Mouse (Mus musculus): ENCODE results near the gene 1110059E24Rik.
A peak's percentile ranks its signal among the peaks of the same experiment; 100 is the strongest.
"Not testable (repeated sequence)": the region's sequence is repeated elsewhere in the genome, so short reads cannot be mapped to it uniquely, and the experiment has no call there.

1110059E24Rik gene

DNA sequence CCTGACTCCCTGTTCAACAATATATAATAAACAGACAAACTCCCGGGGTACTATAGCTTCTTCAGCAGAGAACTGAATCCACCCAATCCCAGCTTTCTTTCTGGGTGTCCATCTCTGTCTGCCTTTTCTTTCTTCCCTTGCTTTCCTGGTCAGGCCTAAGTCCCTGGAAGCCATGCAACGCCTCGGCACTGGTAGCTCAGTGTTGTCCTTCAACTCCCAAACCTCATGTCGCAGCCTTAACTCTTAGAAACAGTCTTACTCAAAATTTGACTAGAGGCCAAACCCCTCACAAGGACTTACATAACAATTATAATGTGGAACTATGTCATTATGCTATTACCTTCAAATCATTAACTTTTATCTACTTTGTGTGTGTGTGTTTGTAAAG, 28.6 kb downstream of the 1110059E24Rik start:
- no peak for DNase-seq

GRCm38 (mm10) chr19:21623410-21624147, 29.2 kb downstream of the 1110059E24Rik start:
- DNase-seq, result peak in 1 of 2 experiments; percentile 49

GRCm38 (mm10) chr19:21615801-21616200, 37.0 kb downstream of the 1110059E24Rik start:
- DNase-seq, result no peak

GRCm38 (mm10) chr19:21611725-21612575, 40.8 kb downstream of the 1110059E24Rik start:
- DNase-seq, result no peak

DNA sequence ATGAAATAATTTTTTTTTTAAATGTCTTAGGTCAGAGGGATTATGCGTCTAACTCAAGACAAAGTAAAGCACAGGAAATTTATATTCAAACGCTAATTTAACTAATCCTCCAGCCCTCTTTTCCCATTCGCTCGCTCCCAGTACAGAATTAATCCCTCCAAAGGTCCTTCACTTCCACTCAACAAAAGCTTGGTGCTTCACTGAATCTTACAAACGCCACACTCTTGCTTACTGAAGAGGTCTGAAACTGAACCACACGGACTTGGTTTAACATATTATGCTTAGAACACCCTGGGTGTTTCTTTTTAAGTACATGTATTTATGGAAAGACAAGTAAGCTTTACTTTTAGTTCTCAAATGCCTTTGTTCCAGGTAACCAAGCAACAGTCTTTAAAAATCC, 41.5 kb downstream of the 1110059E24Rik start:
- DNase-seq, result no peak

- no peak for DNase-seq
These were observed 42.5 kb downstream of the 1110059E24Rik start for GRCm38 (mm10) chr19:21610240-21610639.

DNA sequence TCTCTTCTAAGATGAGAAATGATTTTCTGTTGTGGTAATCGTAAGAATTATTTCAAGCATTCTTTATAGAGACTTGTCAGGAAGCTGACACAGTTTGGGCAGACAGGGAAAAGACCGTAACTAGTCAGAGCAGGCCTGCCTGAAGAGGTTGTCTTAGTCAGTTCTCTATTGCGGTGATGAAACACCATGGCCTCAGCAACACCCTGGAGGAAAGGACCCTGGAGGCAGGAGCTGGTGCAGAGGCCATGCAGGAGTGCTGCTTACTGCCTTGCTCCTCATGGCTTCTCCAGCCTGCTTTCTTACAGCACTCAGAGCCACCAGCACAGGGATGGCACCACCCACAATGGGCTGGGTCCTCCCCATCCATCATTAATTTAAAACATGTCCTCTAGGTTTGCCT, 47.5 kb downstream of the 1110059E24Rik start:
- no peak for DNase-seq

DNA sequence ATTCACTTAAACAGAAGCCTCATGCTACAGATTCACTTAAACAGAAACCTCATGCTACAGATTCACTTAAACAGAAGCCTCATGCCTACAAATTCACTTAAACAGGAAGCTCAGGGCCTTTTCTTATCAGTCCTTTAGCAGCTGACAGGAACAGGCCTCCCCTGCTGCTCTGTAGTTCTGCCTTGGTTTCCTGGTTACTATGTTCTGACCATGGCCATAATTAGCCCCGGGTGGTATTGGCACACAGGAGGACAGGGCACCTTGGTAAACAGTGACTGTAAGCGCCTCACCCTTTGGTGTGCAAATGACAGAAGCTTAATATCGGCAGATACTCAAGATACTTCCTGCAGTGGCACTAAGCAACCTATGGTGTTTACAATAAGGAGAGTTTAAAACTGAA, 48.9 kb downstream of the 1110059E24Rik start:
- DNase-seq, result no peak

- DNase-seq, result no peak
These were observed 51.2 kb downstream of the 1110059E24Rik start for GRCm38 (mm10) chr19:21601541-21602101.

DNA sequence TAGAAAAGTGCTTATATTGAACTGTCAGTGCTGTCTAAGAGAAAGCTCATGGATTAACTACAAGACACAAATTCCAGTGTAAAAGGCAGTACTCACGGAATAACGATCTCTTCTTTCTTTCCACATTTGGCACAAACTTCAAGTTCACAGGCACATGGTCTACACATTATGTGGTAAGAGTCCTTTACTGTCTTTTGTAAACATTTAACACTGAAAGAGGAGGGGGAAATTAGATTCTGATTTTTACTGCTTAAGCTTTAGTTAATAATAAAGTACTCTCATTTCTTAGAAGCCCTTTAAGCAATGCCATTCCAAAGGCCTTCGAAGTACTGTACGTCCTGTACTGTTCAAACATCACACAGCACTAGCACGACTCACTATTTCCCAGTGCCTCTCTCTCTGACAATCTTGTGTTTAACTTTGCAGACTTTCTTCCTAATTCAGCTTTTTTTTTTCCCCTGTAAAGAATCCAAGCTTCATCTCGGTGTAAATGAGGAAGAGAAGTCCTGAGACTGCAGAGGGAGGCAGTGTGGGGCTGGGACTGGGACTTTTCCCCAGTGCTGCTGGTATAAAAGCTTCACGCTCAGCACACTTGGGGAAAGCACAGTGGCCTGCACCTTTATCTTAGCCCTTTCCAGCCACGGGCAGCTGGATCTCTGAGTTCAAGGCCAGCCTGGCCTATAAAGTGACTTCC, 54.0 kb downstream of the 1110059E24Rik start:
- no peak for DNase-seq

- DNase-seq, result no peak
These were observed 58.1 kb downstream of the 1110059E24Rik start for GRCm38 (mm10) chr19:21594676-21595075.

- DNase-seq, result not testable (repeated sequence)
These were observed 60.6 kb downstream of the 1110059E24Rik start for GRCm38 (mm10) chr19:21592216-21592615.

DNA sequence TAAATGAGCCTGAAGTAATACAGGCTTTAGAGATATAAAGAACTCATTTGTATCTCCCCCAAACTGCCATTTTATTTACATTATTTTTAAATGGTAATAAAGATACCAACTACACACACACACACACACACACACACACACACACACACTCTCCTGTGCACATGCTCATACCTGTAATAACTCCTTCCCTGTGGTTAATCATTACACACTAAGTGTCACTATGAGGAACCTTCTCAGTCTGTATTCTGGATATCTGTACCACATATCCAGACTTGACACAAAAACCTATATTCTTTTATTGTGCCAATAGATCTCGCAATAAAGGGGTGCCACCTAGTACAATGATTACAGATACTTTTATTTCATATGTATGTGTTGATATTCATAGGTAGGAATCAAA, 62.9 kb downstream of the 1110059E24Rik start:
- DNase-seq, result no peak

DNA sequence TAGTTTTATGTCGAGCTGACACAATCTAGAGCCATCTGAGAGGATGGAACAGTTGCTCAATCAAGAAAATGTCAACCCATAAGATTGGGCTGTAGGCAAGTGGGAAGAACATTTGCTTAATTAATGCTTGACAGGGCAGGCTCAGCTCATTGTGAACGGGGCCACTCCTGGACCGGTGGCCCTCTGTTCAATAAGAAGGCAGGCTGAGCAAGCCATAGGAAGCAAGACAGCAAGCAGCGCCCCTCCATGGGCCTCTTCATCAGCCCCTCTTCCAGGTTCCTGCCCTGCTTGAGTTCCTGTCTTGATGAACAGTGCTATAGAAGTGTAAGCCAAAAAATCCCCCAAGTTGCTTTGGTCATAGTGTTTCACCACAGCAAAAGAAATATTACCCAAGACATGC, 65.2 kb downstream of the 1110059E24Rik start:
- DNase-seq, result no peak

- no peak for DNase-seq
These were observed 66.2 kb downstream of the 1110059E24Rik start for GRCm38 (mm10) chr19:21586546-21586945.

GRCm38 (mm10) chr19:21585868-21586267, 66.9 kb downstream of the 1110059E24Rik start:
- no peak for DNase-seq

- DNase-seq, result no peak
These were observed 68.8 kb downstream of the 1110059E24Rik start for GRCm38 (mm10) chr19:21583986-21584385.

- no peak for DNase-seq
These were observed 69.2 kb downstream of the 1110059E24Rik start for GRCm38 (mm10) chr19:21583523-21583984.

GRCm38 (mm10) chr19:21581404-21581803, 71.4 kb downstream of the 1110059E24Rik start:
- no peak for DNase-seq

DNA sequence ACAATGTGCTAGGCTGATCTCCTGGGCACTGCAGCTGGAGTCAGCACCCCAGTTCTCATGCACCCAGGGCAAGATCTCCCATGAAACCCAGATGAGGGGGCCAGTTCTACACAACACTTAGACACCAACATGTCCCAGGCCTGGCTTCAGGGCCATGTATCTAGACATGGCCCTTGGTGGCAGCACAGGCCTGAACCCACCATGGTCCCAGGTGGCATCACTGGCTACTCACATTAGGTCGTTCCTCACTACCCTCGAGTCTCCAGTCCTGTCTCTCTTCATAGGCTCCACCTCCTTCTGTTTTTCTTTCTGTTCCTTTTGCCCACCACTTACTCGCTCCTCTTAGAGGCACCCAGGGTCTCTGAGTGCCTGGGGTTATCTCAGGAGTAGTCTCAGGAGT, 72.9 kb downstream of the 1110059E24Rik start:
- no peak for DNase-seq

DNA sequence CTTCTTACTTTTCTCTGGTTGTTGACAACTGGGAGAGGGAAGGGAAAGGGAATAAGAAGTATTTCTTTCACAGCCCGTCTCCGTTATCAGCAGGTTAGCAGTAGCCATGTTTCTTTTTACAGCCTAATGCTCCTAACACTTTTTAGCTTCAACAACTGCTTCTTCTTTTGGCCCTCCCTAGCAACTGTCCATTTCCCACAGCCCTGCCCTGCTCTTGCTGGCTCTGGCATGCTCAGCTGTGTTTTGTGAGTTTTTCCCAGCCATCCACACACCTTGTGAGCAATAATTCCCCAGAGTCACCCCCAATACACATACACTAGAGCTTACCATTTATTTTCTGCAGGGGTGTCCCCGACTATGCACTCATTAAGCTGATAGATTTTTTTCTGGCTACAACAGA, 75.3 kb downstream of the 1110059E24Rik start:
- no peak for DNase-seq

- no peak for DNase-seq
These were observed 80.8 kb downstream of the 1110059E24Rik start for GRCm38 (mm10) chr19:21571986-21572385.

Measured in cerebellum, postnatal 25 days (tissue).